Mouse (Mus musculus): ENCODE results near the gene Raph1. TPM values are rescaled to one million over a fixed set of nuclear protein-coding genes. Genes with fewer than 3 reads are reported as not detected.
"Not testable (repeated sequence)": the region's sequence is repeated elsewhere in the genome, so short reads cannot be mapped to it uniquely, and the experiment has no call there.

The Raph1 gene
- polyA plus RNA-seq, 1 experiment = 20.2 TPM

DNA sequence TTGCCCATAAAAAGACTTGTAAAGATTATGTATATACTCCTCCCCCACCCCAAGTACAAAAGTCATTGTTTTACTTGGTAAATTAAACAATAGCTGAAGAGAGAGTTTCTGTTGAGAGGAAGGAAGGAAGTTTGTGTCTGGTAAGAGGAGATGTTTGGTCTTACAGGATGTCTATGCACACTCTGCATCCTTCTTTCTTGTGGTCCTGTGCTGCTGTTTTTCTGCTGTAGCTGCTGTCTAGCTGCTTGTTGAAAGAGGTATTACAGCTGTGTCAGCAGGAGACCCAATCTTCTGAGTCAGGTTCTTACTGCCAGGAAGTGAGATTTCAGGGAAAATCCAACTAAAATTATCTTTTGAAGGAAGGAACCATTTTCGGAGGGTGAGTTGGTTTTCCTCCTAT is 106.3 kb downstream of the Raph1 start:
- WGBS = 80% methylated on average over 1 of the region's 1 CpGs
- no peak for DNase-seq (ENCODE audit: low read depth, low spot score)

DNA sequence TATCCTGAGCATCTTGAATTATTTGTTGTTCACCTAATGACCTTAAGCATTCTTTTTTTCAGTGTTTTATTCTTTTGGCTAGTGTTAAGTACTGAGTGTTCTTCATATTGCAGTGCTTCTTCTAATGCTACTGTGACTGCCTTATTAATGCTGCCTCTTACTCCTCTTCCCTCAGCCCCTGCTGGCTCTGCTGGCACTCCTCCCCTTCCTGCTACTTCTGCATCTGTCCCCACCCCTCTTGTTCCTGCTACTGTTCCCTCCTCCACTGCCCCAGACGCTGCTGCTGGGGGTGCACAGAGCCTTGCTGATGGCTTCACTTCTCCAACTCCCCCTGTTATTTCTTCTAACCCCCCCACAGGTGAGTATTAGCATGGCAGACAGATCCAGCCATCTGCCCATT is 117.0 kb downstream of the Raph1 start:
- WGBS = 36% methylated on average over 1 of the region's 1 CpGs
- no peak for DNase-seq (ENCODE audit: low read depth, low spot score)

DNA sequence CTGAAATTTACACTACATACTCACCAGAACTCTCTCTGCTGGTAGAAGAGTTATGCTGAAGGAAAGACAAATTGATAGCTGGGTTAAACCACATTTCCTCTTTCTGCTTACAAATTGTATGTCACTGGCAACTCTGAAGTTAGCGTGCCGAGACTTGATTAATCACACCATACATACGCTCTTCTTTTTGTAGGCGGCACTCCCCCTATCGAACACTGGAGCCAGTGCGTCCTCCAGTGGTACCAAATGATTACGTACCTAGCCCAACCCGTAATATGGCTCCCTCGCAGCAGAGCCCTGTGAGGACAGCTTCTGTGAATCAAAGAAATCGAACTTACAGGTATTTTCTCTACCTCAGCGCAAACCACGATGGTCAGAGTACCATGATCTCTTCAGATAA is 119.8 kb downstream of the Raph1 start:
- no peak for DNase-seq (ENCODE audit: low read depth, low spot score)
- 83% methylated on average over 12 of the region's 12 CpGs for WGBS

DNA sequence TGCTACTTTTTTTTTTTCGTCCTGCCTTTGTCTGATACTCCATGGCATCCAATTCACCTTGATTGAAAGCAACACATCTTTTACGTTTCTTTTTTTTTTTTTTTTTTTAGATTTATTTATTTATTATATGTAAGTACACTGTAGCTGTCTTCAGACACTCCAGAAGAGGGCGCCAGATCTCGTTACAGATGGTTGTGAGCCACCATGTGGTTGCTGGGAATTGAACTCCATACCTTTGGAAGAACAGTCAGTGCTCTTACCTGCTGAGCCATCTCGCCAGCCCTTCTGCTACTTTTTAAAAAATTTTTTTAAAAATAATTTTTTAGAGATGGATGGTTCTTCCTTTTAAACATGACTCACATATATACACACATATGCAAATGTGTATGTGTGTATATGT is 125.5 kb downstream of the Raph1 start:
- 90% methylated on average over 5 of the region's 5 CpGs for WGBS

DNA sequence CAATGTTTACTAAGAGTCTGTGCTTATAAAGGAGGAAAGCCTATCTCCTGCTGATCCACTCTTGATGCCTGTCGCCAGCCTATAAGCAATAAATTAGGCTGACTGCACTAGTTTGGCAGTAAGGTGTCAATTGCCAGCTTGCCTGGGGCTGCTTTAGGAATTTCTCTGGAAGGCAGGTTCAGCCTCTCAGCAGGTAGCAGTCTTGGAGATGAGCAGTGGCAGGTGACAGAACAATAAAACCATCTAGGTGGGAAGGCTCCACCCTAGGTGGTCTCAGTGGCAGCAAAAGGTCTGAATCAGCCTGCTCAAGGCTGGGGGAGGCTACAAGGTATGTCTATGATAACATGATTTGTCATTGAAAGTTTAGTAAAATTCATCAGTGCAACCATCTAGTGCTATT is 134.4 kb downstream of the Raph1 start:
- no peak for DNase-seq (ENCODE audit: low read depth, low spot score)
- whole genome bisulfite sequencing = 47% methylated on average over 1 of the region's 1 CpGs

More for the DNA sequence above, 125.5 kb downstream of the Raph1 start:
- DNase-seq (ENCODE audit: low read depth, low spot score) = not testable (repeated sequence)

Other genes starting within 250 kb of the Raph1 start
- 3.7 and 4.5 TPM in 2 replicates for gene Cyp20a1, start 223.8 kb downstream of the Raph1 start, polyA plus RNA-seq (2012; rRNA removed)
- 1.1 and 2.3 TPM in 2 replicates for gene Abi2, start 157.5 kb downstream of the Raph1 start, polyA plus RNA-seq (2012; rRNA removed)
- gene Cd28, start 149.7 kb upstream of the Raph1 start, polyA plus RNA-seq (2012; rRNA removed) = 0.58 and 1.3 TPM in 2 replicates

Measured in large intestine, adult 2 months (tissue).